Mouse (Mus musculus): Measurements from ENCODE around the gene Pxk. TPM values are rescaled to one million over a fixed set of nuclear protein-coding genes. Genes with fewer than 3 reads are reported as not detected.
A peak's percentile ranks its signal among the peaks of the same experiment; 100 is the strongest.

Gene Pxk
- total RNA-seq, 1 experiment from 2014 or later: 15.1 TPM

DNA sequence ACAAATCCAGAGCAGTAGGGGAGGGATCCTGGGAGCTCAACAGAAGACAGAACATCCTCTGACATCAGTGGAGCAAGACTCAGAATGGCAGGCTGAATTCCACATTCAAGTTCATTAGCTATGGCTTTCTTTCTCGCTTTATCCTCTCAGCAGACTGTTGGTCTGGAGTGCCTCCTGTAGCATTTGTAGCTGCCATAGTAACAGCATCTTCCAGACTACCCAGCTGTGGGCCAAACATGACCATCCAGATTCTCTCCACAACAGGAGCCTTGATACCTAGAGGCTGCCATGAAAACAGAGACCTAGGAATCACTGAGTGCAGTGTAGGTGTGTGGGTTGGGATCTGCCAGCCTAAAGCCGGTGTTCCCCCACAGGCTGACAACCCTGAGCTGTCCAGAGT, 111.9 kb downstream of the Pxk start:
- no peak for ATAC-seq (replicated peaks in 1 of 2; ENCODE audit: insufficient read depth in 1 of 2, low FRiP score in 2 of 2, low TSS enrichment in 1 of 2, low read depth in 1 of 2, poor library complexity in 2 of 2, severe bottlenecking in 2 of 2)

DNA sequence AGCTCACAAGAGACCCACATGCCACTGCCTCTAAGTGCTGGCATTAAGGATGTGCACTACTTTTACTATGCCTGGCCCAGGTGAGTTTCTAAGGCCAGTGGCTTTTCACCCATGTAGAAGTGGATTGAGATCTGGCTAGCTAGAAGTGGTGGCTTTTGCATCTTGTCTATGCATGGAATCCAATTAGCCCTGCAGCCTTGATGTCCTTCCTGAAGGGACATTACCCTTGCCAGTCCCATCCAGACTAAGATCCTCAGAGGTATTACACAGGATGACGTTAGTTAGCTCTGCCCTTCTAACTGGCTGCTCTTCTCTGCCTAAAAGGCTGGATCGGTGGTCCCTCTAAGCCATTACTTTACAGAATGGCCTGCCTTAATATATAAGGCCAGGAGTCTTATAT, 115.0 kb downstream of the Pxk start:
- no peak for ATAC-seq (replicated peaks in 1 of 2; ENCODE audit: insufficient read depth in 1 of 2, low FRiP score in 2 of 2, low TSS enrichment in 1 of 2, low read depth in 1 of 2, poor library complexity in 2 of 2, severe bottlenecking in 2 of 2)

DNA sequence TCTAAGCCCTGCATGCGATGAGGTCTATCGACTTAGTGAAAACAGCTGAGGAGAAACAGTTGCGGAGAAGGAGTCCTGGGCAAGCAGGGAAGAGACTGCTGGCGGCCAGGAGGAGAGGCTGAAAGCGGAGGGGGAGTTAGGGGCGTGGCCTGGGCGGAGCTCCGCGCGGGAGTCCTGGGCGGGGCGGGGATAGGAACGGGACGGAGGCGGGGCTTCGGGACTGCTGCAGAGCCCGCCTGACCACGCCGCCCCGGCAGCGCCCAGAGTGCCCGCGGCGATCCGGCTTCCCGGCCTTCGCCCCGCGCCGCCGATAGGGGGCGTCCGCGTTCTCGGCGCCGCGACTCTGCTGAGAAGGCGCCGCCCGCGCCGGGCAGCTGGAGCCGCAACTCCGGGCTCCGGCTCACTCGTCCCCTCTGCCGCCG, 115.8 kb downstream of the Pxk start, which contains the start of gene Kctd6:
Kctd6 (plus strand) TSS at position 338 of the 422 bp plus-strand sequence.
- ATAC-seq (replicated peaks in 1 of 2; ENCODE audit: insufficient read depth in 1 of 2, low FRiP score in 2 of 2, low TSS enrichment in 1 of 2, low read depth in 1 of 2, poor library complexity in 2 of 2, severe bottlenecking in 2 of 2): peak; percentile 94 to 97

Other genes with a start within 250 kb of the Pxk start
- gene Gm45521, start 140.9 kb upstream of the Pxk start, total RNA-seq (2017): not detected in 2 replicates
- 0.13 TPM in 1 of 2 replicates, not detected in the other for gene Dnase1l3, start 103.6 kb upstream of the Pxk start, total RNA-seq (2017)
- 5.1 and 6.6 TPM in 2 replicates for gene Abhd6, start 95.3 kb upstream of the Pxk start, total RNA-seq (2017)
- 45.2 and 83.2 TPM in 2 replicates for gene Rpp14, start 17.8 kb upstream of the Pxk start, total RNA-seq (2017)
- gene Pdhb, start 74.8 kb downstream of the Pxk start, total RNA-seq (2017): 138 and 166 TPM in 2 replicates
- 3.0 and 5.6 TPM in 2 replicates for gene Kctd6, start 115.9 kb downstream of the Pxk start, total RNA-seq (2017)
- gene Acox2, start 161.1 kb downstream of the Pxk start, total RNA-seq (2017): not detected in 2 replicates
- not detected in 2 replicates for gene Fam107a, start 219.8 kb downstream of the Pxk start, total RNA-seq (2017)

Data from hematopoietic stem cell, adult 5-6 weeks (primary cell).